Mouse (Mus musculus): ENCODE data around the gene Cisd1. TPM values are rescaled to one million over a fixed set of nuclear protein-coding genes. Genes with fewer than 3 reads are reported as not detected.
"Not testable (repeated sequence)": the region's sequence is repeated elsewhere in the genome, so short reads cannot be mapped to it uniquely, and the experiment has no call there.

Cisd1 gene
- polyA plus RNA-seq (2012; ENCODE audit: insufficient read depth, insufficient read length, missing spikeins) = 15.1 and 19.4 TPM in 2 replicates

GRCm38 (mm10) chr10:71344579-71345143 lies at the start of gene Cisd1:
Gene Cisd1 (minus strand): TSS chr10:71344954.
- H3K4me3 ChIP-seq (ENCODE audit: insufficient read depth, low read length) = peak within 1 kb of the TSS; percentile 85
- H3K4me1 ChIP-seq (ENCODE audit: control insufficient read depth, insufficient read depth, low read length) = peaks cover 24% of the 10 kb centered on the region
- H3K27ac ChIP-seq (ENCODE audit: insufficient read depth, low read depth, low read length) = peak within 1 kb of the TSS; percentile 27; the same call in 1 of the 2 replicates
- no peak for TF ChIP-seq POLR2A (IDR thresholded peaks at IDR 0.05; ENCODE audit: borderline replicate concordance, low read depth, low read length)
- TF ChIP-seq CTCF (IDR thresholded peaks at IDR 0.05; ENCODE audit: low read depth, low read length) = no peak

- no peak overlapping the region for H3K27ac ChIP-seq (ENCODE audit: insufficient read depth, low read depth, low read length)
- TF ChIP-seq CTCF (IDR thresholded peaks at IDR 0.05; ENCODE audit: low read depth, low read length) (no peak), POLR2A (IDR thresholded peaks at IDR 0.05; ENCODE audit: borderline replicate concordance, low read depth, low read length) (no peak)
- no peaks in the 10 kb centered on the region for H3K4me1 ChIP-seq (ENCODE audit: control insufficient read depth, insufficient read depth, low read length)
- H3K4me3 ChIP-seq (ENCODE audit: insufficient read depth, low read length) = no peak overlapping the region
Measured at GRCm38 (mm10) chr10:71389311-71389710, 44.6 kb upstream of the Cisd1 start.

GRCm38 (mm10) chr10:71384159-71385044 lies 39.6 kb upstream of the Cisd1 start:
- Histone ChIP-seq H3K4me3 (ENCODE audit: insufficient read depth, low read length) (no peak overlapping the region), H3K27ac (ENCODE audit: insufficient read depth, low read depth, low read length) (no peak overlapping the region), H3K4me1 (ENCODE audit: control insufficient read depth, insufficient read depth, low read length) (no peaks in the 10 kb centered on the region)
- TF ChIP-seq CTCF (IDR thresholded peaks at IDR 0.05; ENCODE audit: low read depth, low read length) (no peak), POLR2A (IDR thresholded peaks at IDR 0.05; ENCODE audit: borderline replicate concordance, low read depth, low read length) (no peak)

- H3K27ac ChIP-seq (ENCODE audit: insufficient read depth, low read depth, low read length) = not testable (repeated sequence)
Measured at GRCm38 (mm10) chr10:71383552-71383924, 38.8 kb upstream of the Cisd1 start.

GRCm38 (mm10) chr10:71382858-71383551 lies 38.3 kb upstream of the Cisd1 start:
- H3K4me1 ChIP-seq (ENCODE audit: control insufficient read depth, insufficient read depth, low read length) = no peaks in the 10 kb centered on the region
- H3K4me3 ChIP-seq (ENCODE audit: insufficient read depth, low read length) = no peak overlapping the region
- no peak overlapping the region for H3K27ac ChIP-seq (ENCODE audit: insufficient read depth, low read depth, low read length)
- TF ChIP-seq CTCF (IDR thresholded peaks at IDR 0.05; ENCODE audit: low read depth, low read length) = no peak
- TF ChIP-seq POLR2A (IDR thresholded peaks at IDR 0.05; ENCODE audit: borderline replicate concordance, low read depth, low read length) = no peak

More at GRCm38 (mm10) chr10:71383552-71383924, 38.8 kb upstream of the Cisd1 start:
- H3K4me3 ChIP-seq (ENCODE audit: insufficient read depth, low read length); H3K4me1 ChIP-seq (ENCODE audit: control insufficient read depth, insufficient read depth, low read length): not testable (repeated sequence)

GRCm38 (mm10) chr10:71382109-71382508 lies 37.4 kb upstream of the Cisd1 start:
- H3K4me1 ChIP-seq (ENCODE audit: control insufficient read depth, insufficient read depth, low read length) = no peaks in the 10 kb centered on the region
- TF ChIP-seq CTCF (IDR thresholded peaks at IDR 0.05; ENCODE audit: low read depth, low read length) = no peak
- no peak for TF ChIP-seq POLR2A (IDR thresholded peaks at IDR 0.05; ENCODE audit: borderline replicate concordance, low read depth, low read length)
- no peak overlapping the region for H3K4me3 ChIP-seq (ENCODE audit: insufficient read depth, low read length)
- no peak overlapping the region for H3K27ac ChIP-seq (ENCODE audit: insufficient read depth, low read depth, low read length)

GRCm38 (mm10) chr10:71381471-71382033 lies 36.8 kb upstream of the Cisd1 start:
- TF ChIP-seq POLR2A (IDR thresholded peaks at IDR 0.05; ENCODE audit: borderline replicate concordance, low read depth, low read length) (no peak), CTCF (IDR thresholded peaks at IDR 0.05; ENCODE audit: low read depth, low read length) (no peak)
- Histone ChIP-seq H3K4me1 (ENCODE audit: control insufficient read depth, insufficient read depth, low read length) (no peaks in the 10 kb centered on the region), H3K4me3 (ENCODE audit: insufficient read depth, low read length) (no peak overlapping the region), H3K27ac (ENCODE audit: insufficient read depth, low read depth, low read length) (no peak overlapping the region)

GRCm38 (mm10) chr10:71380406-71380805 lies 35.7 kb upstream of the Cisd1 start:
- H3K4me3 ChIP-seq (ENCODE audit: insufficient read depth, low read length) = no peak overlapping the region
- TF ChIP-seq POLR2A (IDR thresholded peaks at IDR 0.05; ENCODE audit: borderline replicate concordance, low read depth, low read length) (no peak), CTCF (IDR thresholded peaks at IDR 0.05; ENCODE audit: low read depth, low read length) (no peak)

GRCm38 (mm10) chr10:71376014-71376413 lies 31.3 kb upstream of the Cisd1 start:
- Histone ChIP-seq H3K27ac (ENCODE audit: insufficient read depth, low read depth, low read length) (no peak overlapping the region), H3K4me3 (ENCODE audit: insufficient read depth, low read length) (no peak overlapping the region), H3K4me1 (ENCODE audit: control insufficient read depth, insufficient read depth, low read length) (peaks cover 4% of the 10 kb centered on the region; the same call in 1 of the 2 replicates)
- no peak for TF ChIP-seq CTCF (IDR thresholded peaks at IDR 0.05; ENCODE audit: low read depth, low read length)
- no peak for TF ChIP-seq POLR2A (IDR thresholded peaks at IDR 0.05; ENCODE audit: borderline replicate concordance, low read depth, low read length)

More at GRCm38 (mm10) chr10:71380406-71380805, 35.7 kb upstream of the Cisd1 start:
- no peaks in the 10 kb centered on the region for H3K4me1 ChIP-seq (ENCODE audit: control insufficient read depth, insufficient read depth, low read length)
- H3K27ac ChIP-seq (ENCODE audit: insufficient read depth, low read depth, low read length) = no peak overlapping the region

All from bone marrow macrophage, adult 2 months (primary cell).